Mouse (Mus musculus) heart, embryonic 15.5 days (tissue): ENCODE measurements around the gene Smim11. TPM values are rescaled to one million over a fixed set of nuclear protein-coding genes. Genes with fewer than 3 reads are reported as not detected.
A peak's percentile ranks its signal among the peaks of the same experiment; 100 is the strongest.

ENCODE experiments used
- ATAC-seq: fragments of 200-750 bp; cut with Nextera tagmentation; replicated peaks from 2 replicates; pipeline ENCODE4 v1.8.0; 2017; ENCODE audit warnings: low read depth, moderate TSS enrichment; ENCODE audit not compliant: insufficient number of reproducible peaks, insufficient read depth, low FRiP score
- H3K27ac ChIP-seq: fragments of 300-500 bp; sonication (generic); 2 replicates; pipeline ENCODE4 v1.5.1; 2015; ENCODE audit warnings: mild to moderate bottlenecking, inconsistent platforms
- H3K27me3 ChIP-seq: fragments of 300-500 bp; sonication (generic); 2 replicates; pipeline ENCODE4 v1.6.1; 2015; ENCODE audit warnings: inconsistent platforms
- H3K36me3 ChIP-seq: fragments of 300-500 bp; sonication (generic); 2 replicates; pipeline ENCODE4 v1.6.1; 2015; ENCODE audit warnings: mild to moderate bottlenecking, inconsistent platforms
- H3K4me1 ChIP-seq: fragments of 300-500 bp; sonication (generic); replicated peaks from 2 replicates; pipeline ENCODE4 v1.6.1; 2015; ENCODE audit warnings: inconsistent platforms
- H3K4me2 ChIP-seq: fragments of 300-500 bp; sonication (generic); 2 replicates; pipeline ENCODE4 v1.6.1; 2015; ENCODE audit warnings: inconsistent platforms, mild to moderate bottlenecking, moderate library complexity
- H3K4me3 ChIP-seq: fragments of 300-500 bp; sonication (generic); 2 replicates; pipeline ENCODE4 v1.5.1; 2015; ENCODE audit warnings: mild to moderate bottlenecking, inconsistent platforms
- H3K9ac ChIP-seq: fragments of 300-500 bp; sonication (generic); 2 replicates; pipeline ENCODE4 v1.6.1; 2015; ENCODE audit warnings: mild to moderate bottlenecking, inconsistent platforms
- H3K9me3 ChIP-seq: fragments of 300-500 bp; sonication (generic); replicated peaks from 2 replicates; pipeline ENCODE4 v1.6.1; 2016; ENCODE audit warnings: inconsistent platforms
- WGBS: fragments of 180-500 bp; shearing (Covaris S2); methylation state at CpG from one replicate; pipeline ENCODE4 v1.1.7; 2015; ENCODE audit warnings: mixed read lengths; 5-methylcytosine and 5-hydroxymethylcytosine counted together
- polyA plus RNA-seq: library from polyadenylated mRNA; unstranded; fragments of >200 nt; fragmentation: Nextera tagmentation; extraction: Ambion mirVana; gene quantifications from 2 replicates; pipeline ENCODE4 v1.2.1, GENCODE M21; 2015

Smim11 gene
- polyA plus RNA-seq, 1 experiment from 2014 or later = 145 TPM

GRCm38 (mm10) chr16:92346297-92346916 is 45.3 kb downstream of the Smim11 start:
- no peaks in the 10 kb centered on the region for H3K9me3 ChIP-seq
- no peak overlapping the region for H3K4me3 ChIP-seq
- H3K27me3 ChIP-seq = no peaks in the 10 kb centered on the region
- peak overlapping the region; percentile 97 for H3K27ac ChIP-seq
- H3K4me1 ChIP-seq = peaks cover 21% of the 10 kb centered on the region
- H3K36me3 ChIP-seq = no peaks in the 10 kb centered on the region
- H3K9ac ChIP-seq = peak overlapping the region; percentile 28
- ATAC-seq = peak; percentile 84
- H3K4me2 ChIP-seq = no peak overlapping the region
- WGBS = 37% methylated on average over 13 of the region's 13 CpGs

GRCm38 (mm10) chr16:92348941-92349340 is 47.9 kb downstream of the Smim11 start:
- Histone ChIP-seq H3K4me2 (no peak overlapping the region), H3K9me3 (no peaks in the 10 kb centered on the region), H3K4me3 (no peak overlapping the region), H3K27ac (no peak overlapping the region), H3K27me3 (no peaks in the 10 kb centered on the region), H3K9ac (no peak overlapping the region), H3K4me1 (peaks cover 18% of the 10 kb centered on the region), H3K36me3 (no peaks in the 10 kb centered on the region)
- ATAC-seq = no peak
- WGBS = 66% methylated on average over 12 of the region's 12 CpGs

GRCm38 (mm10) chr16:92353295-92353694 is 52.2 kb downstream of the Smim11 start:
- WGBS = 85% methylated on average over 12 of the region's 12 CpGs
- no peak for ATAC-seq
- Histone ChIP-seq H3K27me3 (no peaks in the 10 kb centered on the region), H3K4me3 (no peak overlapping the region), H3K9me3 (no peaks in the 10 kb centered on the region), H3K36me3 (no peaks in the 10 kb centered on the region), H3K4me1 (peaks cover 37% of the 10 kb centered on the region), H3K4me2 (no peak overlapping the region), H3K9ac (no peak overlapping the region), H3K27ac (no peak overlapping the region)

GRCm38 (mm10) chr16:92353897-92354296 is 52.8 kb downstream of the Smim11 start:
- no peaks in the 10 kb centered on the region for H3K27me3 ChIP-seq
- H3K9me3 ChIP-seq = no peaks in the 10 kb centered on the region
- H3K9ac ChIP-seq = no peak overlapping the region
- no peak overlapping the region for H3K4me2 ChIP-seq
- ATAC-seq = no peak
- no peak overlapping the region for H3K4me3 ChIP-seq
- peaks cover 42% of the 10 kb centered on the region for H3K4me1 ChIP-seq
- peak overlapping the region; percentile 78; the same call in 1 of the 2 replicates for H3K27ac ChIP-seq
- H3K36me3 ChIP-seq = no peaks in the 10 kb centered on the region
- WGBS = 82% methylated on average over 2 of the region's 2 CpGs

- 0 out of 2 replicates have a peak overlapping the region, but pooled peaks have one; percentile 53 for H3K4me2 ChIP-seq
- ATAC-seq = no peak
- no peaks in the 10 kb centered on the region for H3K36me3 ChIP-seq
- no peaks in the 10 kb centered on the region for H3K27me3 ChIP-seq
- H3K27ac ChIP-seq = peak overlapping the region; percentile 78
- 64% methylated on average over 5 of the region's 5 CpGs for WGBS
- 0 out of 2 replicates have a peak overlapping the region, but pooled peaks have one; percentile 29 for H3K9ac ChIP-seq
- H3K4me3 ChIP-seq = no peak overlapping the region
- peaks cover 47% of the 10 kb centered on the region for H3K4me1 ChIP-seq
- no peaks in the 10 kb centered on the region for H3K9me3 ChIP-seq
Observed at GRCm38 (mm10) chr16:92355366-92355765, 54.3 kb downstream of the Smim11 start.

- H3K4me3 ChIP-seq = no peak overlapping the region
- no peaks in the 10 kb centered on the region for H3K36me3 ChIP-seq
- 26% methylated on average over 11 of the region's 11 CpGs for WGBS
- H3K27ac ChIP-seq = peak overlapping the region; percentile 78
- peak overlapping the region; percentile 53 for H3K4me2 ChIP-seq
- H3K4me1 ChIP-seq = peaks cover 47% of the 10 kb centered on the region
- H3K9me3 ChIP-seq = no peaks in the 10 kb centered on the region
- no peaks in the 10 kb centered on the region for H3K27me3 ChIP-seq
- ATAC-seq = no peak
- H3K9ac ChIP-seq = peak overlapping the region; percentile 29
Observed at GRCm38 (mm10) chr16:92355982-92356381, 54.9 kb downstream of the Smim11 start.

GRCm38 (mm10) chr16:92357023-92357422 is 55.9 kb downstream of the Smim11 start:
- no peaks in the 10 kb centered on the region for H3K36me3 ChIP-seq
- no peaks in the 10 kb centered on the region for H3K9me3 ChIP-seq
- H3K27me3 ChIP-seq = no peaks in the 10 kb centered on the region
- ATAC-seq = peak; percentile 63
- H3K4me1 ChIP-seq = peaks cover 47% of the 10 kb centered on the region
- peak overlapping the region; percentile 53 for H3K4me2 ChIP-seq
- H3K27ac ChIP-seq = peak overlapping the region; percentile 78
- WGBS = 59% methylated on average over 9 of the region's 9 CpGs
- no peak overlapping the region for H3K9ac ChIP-seq
- H3K4me3 ChIP-seq = peak overlapping the region; percentile 44; the same call in 1 of the 2 replicates

- Histone ChIP-seq H3K27ac (peak overlapping the region; percentile 78), H3K36me3 (no peaks in the 10 kb centered on the region), H3K27me3 (no peaks in the 10 kb centered on the region), H3K4me3 (peak overlapping the region; percentile 44), H3K4me2 (peak overlapping the region; percentile 53), H3K9me3 (no peaks in the 10 kb centered on the region), H3K9ac (no peak overlapping the region), H3K4me1 (peaks cover 47% of the 10 kb centered on the region)
- WGBS = 82% methylated on average over 10 of the region's 10 CpGs
- no peak for ATAC-seq
Observed at GRCm38 (mm10) chr16:92357566-92357965, 56.5 kb downstream of the Smim11 start.

GRCm38 (mm10) chr16:92358734-92359133 is 57.6 kb downstream of the Smim11 start:
- Histone ChIP-seq H3K4me1 (peaks cover 47% of the 10 kb centered on the region), H3K27me3 (no peaks in the 10 kb centered on the region), H3K9ac (peak overlapping the region; percentile 50), H3K4me3 (peak overlapping the region; percentile 44), H3K9me3 (no peaks in the 10 kb centered on the region), H3K27ac (peak overlapping the region; percentile 78), H3K4me2 (peak overlapping the region; percentile 53), H3K36me3 (no peaks in the 10 kb centered on the region)
- peak; percentile 63 for ATAC-seq
- WGBS = 19% methylated on average over 9 of the region's 9 CpGs

- WGBS = 50% methylated on average over 9 of the region's 9 CpGs
- Histone ChIP-seq H3K9ac (peak within 1 kb of the TSS; percentile 50), H3K36me3 (no peaks in the 10 kb centered on the region), H3K27me3 (no peaks in the 10 kb centered on the region), H3K4me2 (peak within 1 kb of the TSS; percentile 53), H3K9me3 (no peaks in the 10 kb centered on the region), H3K4me1 (peaks cover 44% of the 10 kb centered on the region), H3K4me3 (peak within 1 kb of the TSS; percentile 44), H3K27ac (peak within 1 kb of the TSS; percentile 78)
- no peak for ATAC-seq
Observed at GRCm38 (mm10) chr16:92359229-92359628, 58.1 kb downstream of the Smim11 start, which contains the start of gene Kcne1. TSS of gene Kcne1 (minus strand) at chr16:92359468.

- H3K4me2 ChIP-seq = no peak overlapping the region
- H3K9ac ChIP-seq = no peak overlapping the region
- H3K4me1 ChIP-seq = peaks cover 34% of the 10 kb centered on the region
- H3K27me3 ChIP-seq = no peaks in the 10 kb centered on the region
- no peak overlapping the region for H3K4me3 ChIP-seq
- H3K27ac ChIP-seq = no peak overlapping the region
- no peak for ATAC-seq
- H3K9me3 ChIP-seq = no peaks in the 10 kb centered on the region
- no peaks in the 10 kb centered on the region for H3K36me3 ChIP-seq
- 70% methylated on average over 7 of the region's 7 CpGs for WGBS
Observed at GRCm38 (mm10) chr16:92360711-92361110, 59.6 kb downstream of the Smim11 start.
